Mouse (Mus musculus): ENCODE results near the gene Olfr224. TPM values are rescaled to one million over a fixed set of nuclear protein-coding genes. Genes with fewer than 3 reads are reported as not detected.

Olfr224 gene
- polyA plus RNA-seq, 1 experiment from 2014 or later: 0.06 TPM

Other genes starting within 250 kb of the Olfr224 start
- 31.6 and 33.1 TPM in 2 replicates for gene Zfp672, start 240.2 kb downstream of the Olfr224 start, polyA plus RNA-seq (2015; fragmentation: Nextera tagmentation; extraction: Ambion mirVana)
- 27.6 and 29.9 TPM in 2 replicates for gene Sh3bp5l, start 239.8 kb downstream of the Olfr224 start, polyA plus RNA-seq (2015; fragmentation: Nextera tagmentation; extraction: Ambion mirVana)
- not detected in 2 replicates for gene Lypd8, start 191.5 kb downstream of the Olfr224 start, polyA plus RNA-seq (2015; fragmentation: Nextera tagmentation; extraction: Ambion mirVana)
- gene 1810065E05Rik, start 149.4 kb downstream of the Olfr224 start, polyA plus RNA-seq (2015; fragmentation: Nextera tagmentation; extraction: Ambion mirVana): not detected in 2 replicates
- gene Gm12253, start 138.0 kb downstream of the Olfr224 start, polyA plus RNA-seq (2015; fragmentation: Nextera tagmentation; extraction: Ambion mirVana): not detected in 2 replicates
- not detected in 2 replicates for gene Lypd9, start 117.6 kb downstream of the Olfr224 start, polyA plus RNA-seq (2015; fragmentation: Nextera tagmentation; extraction: Ambion mirVana)
- not detected in 2 replicates for gene Olfr30, start 108.3 kb downstream of the Olfr224 start, polyA plus RNA-seq (2015; fragmentation: Nextera tagmentation; extraction: Ambion mirVana)
- not detected in 2 replicates for gene Olfr332, start 78.0 kb downstream of the Olfr224 start, polyA plus RNA-seq (2015; fragmentation: Nextera tagmentation; extraction: Ambion mirVana)
- not detected in 2 replicates for gene Olfr331, start 68.0 kb downstream of the Olfr224 start, polyA plus RNA-seq (2015; fragmentation: Nextera tagmentation; extraction: Ambion mirVana)
- 0.11 TPM in 1 of 2 replicates, not detected in the other for gene Olfr330, start 35.7 kb downstream of the Olfr224 start, polyA plus RNA-seq (2015; fragmentation: Nextera tagmentation; extraction: Ambion mirVana)
- gene Olfr329-ps, start 24.1 kb downstream of the Olfr224 start, polyA plus RNA-seq (2015; fragmentation: Nextera tagmentation; extraction: Ambion mirVana): not detected in 2 replicates
- gene Olfr328, start 14.9 kb downstream of the Olfr224 start, polyA plus RNA-seq (2015; fragmentation: Nextera tagmentation; extraction: Ambion mirVana): not detected in 2 replicates
- not detected in 2 replicates for gene Olfr325, start 7.2 kb upstream of the Olfr224 start, polyA plus RNA-seq (2015; fragmentation: Nextera tagmentation; extraction: Ambion mirVana)
- not detected in 2 replicates for gene Olfr324, start 24.6 kb upstream of the Olfr224 start, polyA plus RNA-seq (2015; fragmentation: Nextera tagmentation; extraction: Ambion mirVana)
- gene 2210407C18Rik, start 45.5 kb upstream of the Olfr224 start, polyA plus RNA-seq (2015; fragmentation: Nextera tagmentation; extraction: Ambion mirVana): not detected in 2 replicates
- gene Olfr323, start 59.9 kb upstream of the Olfr224 start, polyA plus RNA-seq (2015; fragmentation: Nextera tagmentation; extraction: Ambion mirVana): not detected in 2 replicates
- gene Trim58, start 69.9 kb upstream of the Olfr224 start, polyA plus RNA-seq (2015; fragmentation: Nextera tagmentation; extraction: Ambion mirVana): 0.16 and 0.44 TPM in 2 replicates
- not detected in 2 replicates for gene Olfr322, start 88.2 kb upstream of the Olfr224 start, polyA plus RNA-seq (2015; fragmentation: Nextera tagmentation; extraction: Ambion mirVana)
- not detected in 2 replicates for gene Olfr320, start 110.5 kb upstream of the Olfr224 start, polyA plus RNA-seq (2015; fragmentation: Nextera tagmentation; extraction: Ambion mirVana)
- not detected in 2 replicates for gene Olfr319, start 128.6 kb upstream of the Olfr224 start, polyA plus RNA-seq (2015; fragmentation: Nextera tagmentation; extraction: Ambion mirVana)
- not detected in 2 replicates for gene Olfr318, start 153.5 kb upstream of the Olfr224 start, polyA plus RNA-seq (2015; fragmentation: Nextera tagmentation; extraction: Ambion mirVana)
- gene Olfr317, start 168.7 kb upstream of the Olfr224 start, polyA plus RNA-seq (2015; fragmentation: Nextera tagmentation; extraction: Ambion mirVana): not detected in 2 replicates
- not detected in 2 replicates for gene Olfr316, start 182.2 kb upstream of the Olfr224 start, polyA plus RNA-seq (2015; fragmentation: Nextera tagmentation; extraction: Ambion mirVana)
- not detected in 2 replicates for gene Olfr315, start 202.6 kb upstream of the Olfr224 start, polyA plus RNA-seq (2015; fragmentation: Nextera tagmentation; extraction: Ambion mirVana)
- not detected in 2 replicates for gene Olfr314, start 212.4 kb upstream of the Olfr224 start, polyA plus RNA-seq (2015; fragmentation: Nextera tagmentation; extraction: Ambion mirVana)
- gene Fam183b, start 231.4 kb upstream of the Olfr224 start, polyA plus RNA-seq (2015; fragmentation: Nextera tagmentation; extraction: Ambion mirVana): 0.62 and 1.1 TPM in 2 replicates
- gene Olfr313, start 244.4 kb upstream of the Olfr224 start, polyA plus RNA-seq (2015; fragmentation: Nextera tagmentation; extraction: Ambion mirVana): 0.14 TPM in 1 of 2 replicates, not detected in the other

Measured in heart, embryonic 15.5 days (tissue).